Mouse (Mus musculus): ENCODE measurements at regions not wholly inside any gene's neighbourhood (a gene's known extent, or its start where the extent isn't known, plus 50 kb on each side); places are given as distances from the start of the nearest gene placed in this dataset.

DNA sequence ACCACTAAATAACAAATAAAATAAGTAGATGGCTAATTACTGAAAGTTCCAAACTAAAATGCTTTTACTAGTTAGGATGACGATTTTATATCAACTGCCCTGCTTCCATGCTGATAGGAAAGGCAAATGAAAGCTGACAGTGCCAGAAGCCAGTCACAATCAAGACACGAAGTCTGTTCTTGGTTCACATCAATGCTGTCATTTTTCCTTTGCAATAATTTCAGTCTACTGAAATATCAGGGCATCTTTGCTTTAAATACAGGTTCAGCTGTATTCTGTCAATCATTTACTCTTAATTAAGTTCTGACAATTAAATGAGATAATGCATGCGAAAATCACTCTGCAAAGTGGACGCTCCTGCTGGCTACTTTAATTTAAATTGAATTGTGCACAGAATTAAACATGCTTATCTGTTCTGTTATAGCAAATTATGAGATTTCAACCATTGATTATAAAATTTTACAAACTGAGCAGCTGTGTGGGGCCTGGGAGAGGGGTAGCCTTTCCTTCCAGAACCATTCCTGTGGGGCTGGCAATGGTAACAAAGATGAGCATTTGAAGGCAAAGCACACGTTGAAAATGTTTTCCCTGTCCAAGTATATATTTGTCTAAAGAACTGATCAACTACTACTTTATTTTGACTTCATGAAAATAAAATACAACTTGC lies 160.1 kb upstream of the Cttnbp2 start:
- DNase-seq = no peak

DNA sequence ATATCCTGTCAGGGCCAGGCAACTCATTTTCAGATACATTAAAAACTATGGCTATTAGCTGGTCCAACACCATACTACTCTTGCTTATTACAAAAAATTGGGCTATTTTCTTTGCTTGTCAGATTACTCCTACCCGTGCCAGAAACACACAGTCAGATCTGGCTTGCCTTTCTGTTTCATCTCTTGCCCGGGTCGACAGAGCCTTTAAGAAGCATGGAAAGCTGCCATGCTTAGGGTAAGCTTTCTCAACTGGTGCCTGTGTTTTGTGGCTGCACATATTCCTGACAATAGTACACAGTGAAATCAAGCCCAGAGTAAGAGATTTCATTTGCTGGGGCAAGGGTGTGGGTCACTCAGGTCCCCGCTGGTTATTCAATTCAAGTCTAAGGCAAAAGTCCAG lies 162.5 kb upstream of the Cttnbp2 start:
- no peak for DNase-seq

DNA sequence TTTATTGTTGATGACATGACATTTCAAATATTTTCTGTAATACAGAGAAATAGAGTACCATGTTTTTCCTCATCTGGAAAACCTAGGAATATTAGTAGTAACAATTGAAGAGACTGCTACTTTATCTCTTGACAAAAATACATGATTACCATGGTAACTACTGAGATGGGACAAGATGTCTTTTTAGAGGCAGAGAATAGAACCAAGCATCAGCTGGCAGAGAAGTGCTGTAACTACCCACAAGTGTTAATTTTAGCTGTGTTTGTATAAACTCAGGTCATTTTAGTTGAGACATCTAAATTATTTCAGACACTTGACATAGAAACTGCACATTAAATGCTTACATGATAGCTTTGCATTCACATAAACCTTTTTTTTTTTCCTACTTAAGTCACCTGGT lies 166.1 kb upstream of the Cttnbp2 start:
- no peak for DNase-seq

DNA sequence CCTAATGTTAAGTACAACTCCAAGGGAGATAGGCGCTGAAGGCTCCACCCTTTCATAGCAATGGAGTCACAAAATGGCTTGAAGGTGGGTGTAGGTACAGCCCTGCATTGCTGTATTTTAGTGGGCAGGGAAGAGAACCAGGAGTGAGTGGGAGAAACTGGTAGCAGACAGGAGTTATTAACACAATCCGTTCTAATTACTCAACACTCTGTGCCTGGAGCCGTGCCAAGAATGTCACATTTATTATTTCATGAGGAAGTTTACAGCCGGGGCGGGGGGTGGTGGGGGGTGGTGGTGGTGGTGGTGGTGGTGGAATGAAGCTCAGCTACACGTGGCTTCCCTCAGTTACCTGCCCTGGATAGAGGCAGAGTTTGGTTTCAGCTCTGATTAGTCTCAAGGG lies 166.3 kb upstream of the Lsm8 start:
- peak; percentile 36 for DNase-seq

- DNase-seq = peak; percentile 10
Observed at GRCm38 (mm10) chr6:18688652-18689348, 159.6 kb upstream of the Lsm8 start.

DNA sequence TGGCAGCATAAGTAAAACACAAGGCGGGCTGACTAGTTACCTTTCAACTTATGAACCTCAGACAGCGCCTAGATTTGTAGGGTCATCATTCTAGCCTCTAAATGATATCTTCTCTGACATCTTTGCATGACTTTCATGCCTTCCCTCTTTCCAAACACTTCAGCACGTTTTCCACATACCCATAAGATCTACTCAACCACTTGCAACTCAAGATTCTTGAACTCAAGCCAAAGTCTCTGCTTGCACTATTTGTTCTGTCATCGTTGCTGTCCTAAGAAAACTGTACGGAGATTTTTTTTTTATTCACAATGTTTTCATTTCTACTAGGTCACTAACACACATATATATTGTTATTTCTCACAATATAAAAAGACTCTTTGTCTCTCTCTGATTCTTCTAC lies 150.8 kb upstream of the Lsm8 start:
- DNase-seq = no peak

GRCm38 (mm10) chr6:18698989-18699728 lies 149.2 kb upstream of the Lsm8 start:
- no peak for DNase-seq

DNA sequence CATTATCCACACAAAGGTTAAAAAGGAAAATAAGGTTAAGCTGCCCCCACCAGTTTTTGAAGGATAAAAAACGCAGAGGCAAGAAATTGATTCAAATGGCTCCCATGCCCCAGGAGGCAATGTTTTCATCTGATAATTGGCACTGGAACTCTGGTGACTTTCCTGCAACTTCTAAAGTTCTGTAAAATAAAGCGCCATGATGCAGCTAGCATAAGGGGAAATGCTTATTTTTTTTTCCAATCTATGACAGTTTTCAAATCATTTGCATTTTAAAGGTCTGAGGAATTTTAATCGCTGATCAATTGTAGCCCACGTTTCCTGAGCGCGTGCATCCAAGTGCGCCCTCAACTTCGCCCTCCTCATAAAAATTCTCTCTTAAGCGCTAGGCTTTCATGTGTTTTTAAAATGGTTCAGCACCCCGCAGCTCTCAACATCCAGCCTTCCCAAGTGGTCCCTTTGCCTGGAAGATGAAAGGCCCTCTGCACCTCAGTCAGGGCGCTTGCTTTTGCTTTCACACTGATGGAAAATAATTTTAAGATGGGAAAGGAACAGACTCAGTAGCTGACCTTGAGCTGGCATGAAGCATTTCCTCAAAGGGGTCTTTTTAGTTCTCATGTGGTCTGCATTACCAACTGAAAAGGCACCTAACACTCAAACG lies 148.5 kb upstream of the Lsm8 start:
- no peak for DNase-seq

DNA sequence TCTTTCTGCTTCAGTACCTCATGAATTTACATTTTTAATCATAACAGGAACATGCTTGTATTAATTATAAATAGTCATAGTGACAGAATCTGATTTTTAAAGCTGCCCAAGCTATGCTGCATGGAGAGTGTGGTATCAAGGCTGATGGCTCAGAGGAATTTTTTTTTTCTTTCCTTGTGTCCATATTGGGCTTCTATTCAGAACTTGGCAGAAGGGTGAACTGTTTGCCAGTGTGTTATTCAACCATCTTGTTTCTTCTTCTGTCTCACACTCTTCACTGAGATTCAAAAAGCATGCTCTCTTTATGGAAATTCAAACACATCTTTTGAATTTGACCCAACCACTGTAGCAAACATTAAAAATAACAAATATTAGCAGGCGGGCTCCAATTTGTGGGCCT lies 137.6 kb upstream of the Lsm8 start:
- DNase-seq = no peak

DNA sequence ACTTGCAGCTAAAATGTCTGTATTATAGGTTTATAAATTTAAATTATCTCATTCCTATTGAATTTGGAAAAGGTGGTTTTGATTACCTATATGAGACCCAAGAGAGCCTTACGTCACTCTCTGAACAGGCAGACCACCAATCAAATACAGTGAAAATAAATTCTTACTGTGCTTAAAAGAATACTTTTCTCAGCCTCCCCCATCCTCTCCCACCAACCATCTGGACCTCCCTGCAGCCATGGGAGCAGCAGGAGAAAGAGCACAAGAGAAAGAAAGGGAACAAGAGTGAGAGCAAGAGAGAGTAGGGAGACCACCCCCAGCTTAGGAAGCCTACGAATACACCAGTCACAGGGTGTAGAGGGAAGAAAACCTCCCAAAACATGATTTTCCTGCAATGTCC lies 99.5 kb upstream of the Lsm8 start:
- DNase-seq = no peak

- DNase-seq = no peak
Observed at GRCm38 (mm10) chr6:18764536-18764935, 83.8 kb upstream of the Lsm8 start.

GRCm38 (mm10) chr6:18795390-18795789 lies 53.0 kb upstream of the Lsm8 start:
- no peak for DNase-seq

- DNase-seq = no peak
Observed at GRCm38 (mm10) chr6:18795847-18796246, 52.5 kb upstream of the Lsm8 start.

GRCm38 (mm10) chr6:18796540-18796939 lies 51.8 kb upstream of the Lsm8 start:
- no peak for DNase-seq

Measured in kidney, postnatal 10 days (tissue).